Mouse (Mus musculus): ENCODE measurements around the gene Rin3.

Rin3 gene

DNA sequence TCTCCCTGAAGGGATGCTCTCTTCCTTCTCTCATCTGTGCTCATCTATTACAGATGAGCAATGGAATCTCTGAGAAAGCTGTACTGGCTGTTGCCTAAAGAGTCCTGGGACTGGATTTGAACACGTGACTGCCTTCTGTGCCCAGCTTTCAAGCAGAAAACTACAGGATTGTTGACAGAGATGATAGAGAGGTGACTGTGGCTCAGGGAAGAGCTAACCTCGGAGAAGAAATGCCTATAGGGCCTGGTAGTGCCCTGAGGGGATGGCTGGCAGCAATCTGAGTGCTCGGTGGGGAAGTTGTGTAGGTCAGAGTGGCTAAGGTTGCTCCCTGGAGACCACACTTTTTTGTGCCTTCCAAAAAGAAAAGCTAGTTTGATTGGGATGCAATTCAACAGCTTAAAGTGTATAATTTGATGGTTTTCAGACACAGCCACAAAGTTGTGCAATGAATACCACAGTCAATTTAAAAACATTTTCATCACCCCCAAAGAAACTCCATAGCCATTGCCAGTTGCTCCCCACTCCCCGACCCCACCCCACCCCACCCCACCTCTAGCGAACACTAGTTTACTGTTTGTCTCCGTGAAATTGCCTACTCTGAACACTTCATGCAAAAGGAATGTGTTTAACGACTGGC, 1.9 kb upstream of the Rin3 start:
- DNase-seq (ENCODE audit: low read depth, low spot score), result no peak

GRCm38 (mm10) chr12:102282126-102282525, 722 bp upstream of the Rin3 start:
- no peak for DNase-seq (ENCODE audit: low read depth, low spot score)

GRCm38 (mm10) chr12:102283483-102284266, 827 bp downstream of the Rin3 start:
- no peak for DNase-seq (ENCODE audit: low read depth, low spot score)

DNA sequence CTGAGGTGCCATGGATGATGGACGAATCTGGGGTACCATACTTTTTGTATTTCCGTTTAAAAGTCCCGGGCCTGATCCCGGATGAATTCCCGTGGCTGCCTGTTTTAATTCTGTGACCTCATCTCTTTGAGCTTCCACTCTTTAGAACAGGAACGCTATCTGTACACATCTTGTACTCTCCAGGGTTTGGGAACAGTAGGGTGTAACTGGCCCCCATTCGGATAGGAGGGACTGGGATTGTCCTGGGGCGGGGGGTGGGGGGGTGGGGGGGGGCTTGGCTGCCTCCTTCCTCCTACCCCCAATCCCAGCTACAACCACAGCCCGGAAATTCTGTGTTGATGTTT, 1.4 kb downstream of the Rin3 start:
- DNase-seq (ENCODE audit: low read depth, low spot score), result no peak

DNA sequence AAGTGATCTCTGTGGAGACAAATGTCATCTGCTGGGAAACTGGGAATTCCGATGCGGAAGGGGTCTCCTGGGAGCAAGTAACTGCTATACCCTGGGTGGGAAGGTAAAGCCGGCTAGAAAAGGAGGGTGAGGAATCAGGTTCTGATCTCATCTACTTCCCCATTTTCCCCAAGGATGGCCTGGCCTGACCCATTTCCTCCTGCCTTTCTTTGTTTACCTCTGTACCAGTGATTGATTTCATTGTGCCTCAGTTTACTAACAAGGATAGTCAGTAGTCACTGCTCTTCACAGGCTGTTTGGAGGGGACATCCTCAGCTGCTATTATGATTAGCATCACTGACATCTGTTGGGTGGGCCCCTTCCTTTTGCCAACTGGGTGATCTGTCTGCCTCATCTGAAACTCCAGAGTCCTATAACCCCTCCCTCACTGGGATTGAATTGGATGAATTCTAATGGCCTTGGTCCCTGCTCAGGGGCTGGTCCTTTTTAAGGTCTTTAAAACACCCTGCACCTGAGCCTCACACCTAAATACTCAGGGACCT, 1.8 kb downstream of the Rin3 start:
- DNase-seq (ENCODE audit: low read depth, low spot score), result no peak

DNA sequence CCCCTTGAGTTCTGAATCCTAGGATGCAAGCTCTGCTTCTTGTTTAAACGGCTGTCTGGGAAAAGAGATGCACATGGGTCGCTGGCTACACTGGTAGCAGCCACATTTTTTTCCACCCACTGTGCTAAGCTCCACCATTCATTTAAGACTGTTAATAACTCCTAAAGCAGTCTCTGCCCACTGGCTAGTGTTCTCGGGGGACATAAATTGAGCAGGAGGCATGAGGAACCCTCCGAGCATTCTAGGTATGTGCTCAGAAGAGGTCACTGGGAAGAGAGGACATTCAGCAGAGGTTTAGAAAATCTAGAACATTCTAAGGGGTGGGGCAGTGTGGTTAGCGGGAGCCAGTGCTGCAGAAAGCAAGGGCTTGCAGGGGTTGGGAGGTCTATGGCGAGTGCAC, 2.5 kb downstream of the Rin3 start:
- no peak for DNase-seq (ENCODE audit: low read depth, low spot score)

GRCm38 (mm10) chr12:102285779-102286178, 2.9 kb downstream of the Rin3 start:
- DNase-seq (ENCODE audit: low read depth, low spot score), result no peak

- DNase-seq (ENCODE audit: low read depth, low spot score), result no peak
These were observed 4.0 kb downstream of the Rin3 start for GRCm38 (mm10) chr12:102286681-102287414.

DNA sequence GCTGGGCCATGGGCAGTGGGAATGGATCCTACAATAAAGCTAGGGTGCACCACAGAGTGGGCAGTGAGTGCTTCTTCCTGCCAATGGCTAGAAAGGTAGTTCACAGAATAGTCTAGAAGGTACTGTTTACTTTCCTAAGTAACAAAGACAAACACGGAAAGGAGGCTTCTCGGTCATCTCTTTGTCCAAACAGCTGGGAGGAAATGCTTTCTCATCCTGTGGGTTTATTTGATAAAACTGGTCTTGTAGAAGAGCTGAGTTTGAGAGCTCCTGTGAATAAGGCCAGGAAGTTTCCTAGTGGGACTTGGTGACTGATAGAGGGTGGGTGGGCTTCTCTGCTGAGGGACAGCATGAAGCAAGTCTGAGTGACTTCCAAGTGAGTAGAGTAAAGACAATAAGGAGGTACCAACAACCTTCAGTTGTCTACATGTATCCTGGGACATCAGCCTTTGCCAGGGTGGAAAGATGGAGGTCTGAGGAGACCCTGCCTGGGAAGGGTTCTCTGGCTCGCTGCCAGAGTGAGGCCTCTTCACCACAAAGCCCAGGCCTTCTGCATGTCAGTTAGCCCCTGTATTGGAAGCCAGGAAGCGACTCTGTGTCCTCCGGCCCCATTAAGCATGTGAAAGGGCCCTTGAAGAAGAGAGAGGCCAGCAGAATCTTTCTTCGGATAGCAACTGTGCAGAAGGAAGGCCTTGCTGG, 5.2 kb downstream of the Rin3 start:
- no peak for DNase-seq (ENCODE audit: low read depth, low spot score)

DNA sequence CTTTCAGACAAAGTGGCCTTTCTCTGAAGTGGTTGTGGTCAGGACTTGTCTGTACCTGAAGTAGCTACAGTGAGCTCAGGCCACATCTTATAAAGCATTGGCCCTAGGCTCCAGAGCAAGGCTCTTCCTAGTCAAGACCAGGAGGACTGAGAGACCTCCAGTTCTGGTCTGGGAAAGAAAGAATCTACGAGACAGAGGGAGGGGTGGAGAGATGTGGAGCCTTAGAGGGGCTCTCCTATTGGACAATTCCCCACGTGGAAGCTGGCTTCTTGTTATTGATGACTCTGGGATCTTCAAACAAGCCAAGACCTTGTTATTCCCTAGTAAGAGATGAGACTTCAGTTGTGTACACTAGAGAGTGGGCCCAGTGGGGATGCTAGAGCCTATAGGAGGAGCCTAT, 6.0 kb downstream of the Rin3 start:
- no peak for DNase-seq (ENCODE audit: low read depth, low spot score)

- no peak for DNase-seq (ENCODE audit: low read depth, low spot score)
These were observed 6.7 kb downstream of the Rin3 start for GRCm38 (mm10) chr12:102289568-102289967.

GRCm38 (mm10) chr12:102290662-102291061, 7.8 kb downstream of the Rin3 start:
- no peak for DNase-seq (ENCODE audit: low read depth, low spot score)

- DNase-seq (ENCODE audit: low read depth, low spot score), result no peak
These were observed 8.8 kb downstream of the Rin3 start for GRCm38 (mm10) chr12:102291686-102292085.

DNA sequence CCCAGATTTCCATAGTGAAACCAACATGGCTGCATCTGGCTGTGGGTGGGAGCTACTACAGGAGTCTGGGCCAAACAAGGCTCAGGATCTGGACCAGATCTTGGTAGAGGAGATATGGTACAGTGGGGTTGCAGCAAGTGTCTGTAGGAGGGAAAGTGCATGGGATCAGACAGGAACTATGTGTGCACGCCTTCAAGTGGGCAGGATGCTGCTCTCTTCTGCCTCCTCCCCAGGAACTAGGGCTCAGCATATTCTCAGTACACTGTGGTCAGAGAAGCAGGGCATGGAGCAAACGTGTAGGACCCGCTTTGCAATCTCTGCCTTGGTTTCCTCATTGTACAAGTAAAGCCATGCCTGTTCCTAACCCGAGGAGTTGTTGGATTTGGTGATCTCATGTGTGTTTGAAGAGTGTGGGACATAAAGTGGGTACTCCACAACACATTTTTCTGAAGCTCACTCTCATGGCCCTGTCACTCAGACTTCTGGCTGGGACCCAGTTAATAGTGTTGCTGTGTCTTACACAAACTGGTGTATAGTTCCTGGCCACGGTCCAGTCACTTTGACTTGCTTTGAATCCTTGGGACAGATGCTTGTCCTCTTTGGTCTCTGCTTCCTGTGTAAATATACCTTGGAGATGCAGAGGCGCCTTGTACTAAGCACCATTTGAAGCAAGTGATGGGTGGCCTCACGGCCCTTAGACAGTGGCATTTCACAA, 9.8 kb downstream of the Rin3 start:
- DNase-seq (ENCODE audit: low read depth, low spot score), result no peak

DNA sequence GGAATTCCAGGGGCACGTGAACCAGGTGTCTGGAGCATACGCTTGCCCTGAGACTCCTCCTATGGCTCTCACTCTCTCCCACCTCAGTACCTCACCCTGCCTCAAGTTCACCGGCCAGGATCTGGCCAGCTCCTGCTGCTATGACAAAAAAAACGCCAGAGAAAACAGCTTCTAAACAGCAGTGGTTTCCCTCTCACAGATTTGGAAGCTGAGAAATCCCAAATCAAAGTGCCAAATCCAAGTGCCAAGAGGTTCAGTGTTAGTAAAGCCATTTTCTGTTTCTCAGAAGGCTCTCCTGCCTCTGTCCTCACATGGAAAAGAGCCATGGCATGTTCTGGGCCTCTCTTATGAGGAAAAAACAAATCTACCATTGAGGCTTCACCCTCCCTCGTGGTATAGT, 11.8 kb downstream of the Rin3 start:
- DNase-seq (ENCODE audit: low read depth, low spot score), result no peak

DNA sequence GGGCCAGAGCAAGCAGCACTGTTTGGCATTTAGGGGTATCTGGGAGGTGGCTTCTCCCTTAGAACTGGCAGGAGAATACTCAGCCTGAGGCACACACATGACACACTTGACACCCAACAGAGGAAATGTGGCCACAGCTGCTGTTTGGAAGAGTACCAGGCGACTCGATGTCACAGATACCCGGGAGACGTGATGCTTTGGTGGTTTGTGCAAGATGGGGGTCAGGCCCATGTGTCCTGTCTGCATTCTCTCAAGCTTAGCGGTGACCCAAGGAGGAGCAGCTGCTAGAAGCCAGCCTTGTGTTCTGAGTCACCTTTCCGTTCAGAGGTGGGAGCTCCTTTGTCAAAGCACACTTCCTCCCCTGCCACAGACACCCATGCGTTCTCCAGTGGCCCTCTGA, 12.4 kb downstream of the Rin3 start:
- no peak for DNase-seq (ENCODE audit: low read depth, low spot score)

GRCm38 (mm10) chr12:102295662-102296061, 12.8 kb downstream of the Rin3 start:
- DNase-seq (ENCODE audit: low read depth, low spot score), result no peak

- DNase-seq (ENCODE audit: low read depth, low spot score), result no peak
These were observed 13.5 kb downstream of the Rin3 start for GRCm38 (mm10) chr12:102296361-102296760.

- DNase-seq (ENCODE audit: low read depth, low spot score), result no peak
These were observed 14.1 kb downstream of the Rin3 start for GRCm38 (mm10) chr12:102296967-102297366.

GRCm38 (mm10) chr12:102299209-102299608, 16.4 kb downstream of the Rin3 start:
- no peak for DNase-seq (ENCODE audit: low read depth, low spot score)

GRCm38 (mm10) chr12:102301585-102301984, 18.7 kb downstream of the Rin3 start:
- DNase-seq (ENCODE audit: low read depth, low spot score), result no peak
